Mouse (Mus musculus): ENCODE measurements around the gene Gnb5. TPM values are rescaled to one million over a fixed set of nuclear protein-coding genes. Genes with fewer than 3 reads are reported as not detected.
A peak's percentile ranks its signal among the peaks of the same experiment; 100 is the strongest.

The Gnb5 gene
- total RNA-seq, 2 experiments from 2014 or later = 12.1 to 14.9 TPM

GRCm38 (mm10) chr9:75303701-75304261 is 2.3 kb upstream of the Gnb5 start:
- DNase-seq (ENCODE audit: low spot score in 2 of 2) = no peak

DNA sequence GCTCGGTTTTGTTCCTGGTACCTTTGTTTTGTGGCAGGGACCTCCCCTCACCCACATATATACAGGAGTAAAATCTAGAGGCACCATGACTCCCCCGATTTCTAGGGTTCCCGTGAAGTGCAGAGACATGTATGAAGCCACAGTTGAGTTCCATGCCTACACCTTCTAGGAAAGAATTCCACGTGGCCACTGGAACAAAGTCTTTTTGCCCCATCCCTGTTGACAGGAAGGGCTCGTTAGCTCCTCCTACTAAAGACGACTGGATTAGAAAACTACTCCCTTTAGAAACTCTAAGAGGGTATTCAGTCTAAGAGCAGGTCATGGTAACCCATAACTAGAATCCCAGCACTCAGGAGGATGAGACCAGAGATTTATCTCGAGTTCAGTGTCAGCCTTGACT is 1.8 kb upstream of the Gnb5 start:
- no peak for DNase-seq (ENCODE audit: low spot score in 2 of 2)

GRCm38 (mm10) chr9:75307015-75307414 is 927 bp downstream of the Gnb5 start:
- DNase-seq (ENCODE audit: low spot score in 2 of 2) = no peak

DNA sequence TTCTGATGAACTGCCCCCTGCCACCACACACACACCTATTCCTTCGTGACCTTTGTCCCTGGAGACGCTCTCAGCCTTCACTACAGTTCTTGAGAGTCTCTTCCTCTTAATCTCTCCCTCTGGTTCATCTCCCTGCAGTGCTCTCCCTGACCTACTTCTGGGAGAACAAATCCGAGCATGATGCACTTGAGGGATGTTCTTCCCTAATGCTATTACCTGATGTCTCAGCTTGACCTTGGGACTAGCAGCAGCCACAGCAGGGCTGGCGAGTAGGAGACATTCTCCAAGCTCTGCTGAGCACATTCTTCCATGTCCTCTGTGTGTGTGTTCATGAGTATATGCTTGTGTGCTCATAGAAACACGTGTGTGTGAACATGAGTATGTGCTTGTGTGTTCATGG is 2.5 kb downstream of the Gnb5 start:
- no peak for DNase-seq (ENCODE audit: low spot score in 2 of 2)

DNA sequence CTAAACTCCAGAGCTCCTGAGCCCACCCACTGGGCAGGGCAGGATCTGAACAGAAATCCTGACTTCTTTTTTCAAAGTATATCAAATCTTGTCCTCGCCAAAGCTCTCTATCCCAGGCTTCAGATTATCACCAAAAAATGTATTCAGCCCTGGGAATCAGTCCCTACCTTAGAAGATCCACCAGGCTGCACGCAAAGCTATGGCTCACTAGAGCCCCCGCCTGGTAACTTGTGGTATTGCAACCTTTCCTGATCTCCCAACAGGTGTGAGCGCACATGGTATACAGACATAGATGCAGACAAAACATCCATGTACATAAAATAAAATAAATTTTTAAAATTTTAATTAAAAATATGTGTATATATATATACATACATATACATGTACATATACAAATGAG is 5.9 kb downstream of the Gnb5 start:
- DNase-seq (ENCODE audit: low spot score in 2 of 2) = peak; percentile 64 to 67

- DNase-seq (ENCODE audit: low spot score in 2 of 2) = no peak
Observed at GRCm38 (mm10) chr9:75313138-75313831, 7.2 kb downstream of the Gnb5 start.

- DNase-seq (ENCODE audit: low spot score in 2 of 2) = peak; percentile 72 to 83
Observed at GRCm38 (mm10) chr9:75313832-75314516, 7.9 kb downstream of the Gnb5 start.

- DNase-seq (ENCODE audit: low spot score in 2 of 2) = no peak
Observed at GRCm38 (mm10) chr9:75314517-75315105, 8.5 kb downstream of the Gnb5 start.

GRCm38 (mm10) chr9:75315238-75315637 is 9.2 kb downstream of the Gnb5 start:
- no peak for DNase-seq (ENCODE audit: low spot score in 2 of 2)

DNA sequence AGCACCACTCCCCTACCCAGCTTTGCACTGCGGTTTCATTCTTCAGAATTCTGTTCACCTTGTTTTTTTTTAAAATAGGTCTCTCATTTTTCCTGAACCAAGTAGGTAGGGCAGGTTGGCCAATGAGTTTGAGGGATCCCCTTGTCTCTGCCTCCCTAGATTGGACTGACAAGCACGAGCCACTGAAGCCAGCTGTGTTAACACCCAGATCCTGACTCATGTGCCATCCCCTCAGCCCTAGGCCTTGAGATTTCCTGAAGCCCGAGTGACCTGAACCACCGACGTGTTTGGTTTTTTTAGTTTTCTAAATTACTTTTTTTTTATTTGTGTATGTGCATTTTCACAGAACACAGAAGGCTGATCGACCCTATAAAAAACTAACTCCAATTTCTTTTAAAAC is 10.7 kb downstream of the Gnb5 start:
- DNase-seq (ENCODE audit: low spot score in 2 of 2) = no peak

GRCm38 (mm10) chr9:75318196-75318595 is 12.1 kb downstream of the Gnb5 start:
- no peak for DNase-seq (ENCODE audit: low spot score in 2 of 2)

DNA sequence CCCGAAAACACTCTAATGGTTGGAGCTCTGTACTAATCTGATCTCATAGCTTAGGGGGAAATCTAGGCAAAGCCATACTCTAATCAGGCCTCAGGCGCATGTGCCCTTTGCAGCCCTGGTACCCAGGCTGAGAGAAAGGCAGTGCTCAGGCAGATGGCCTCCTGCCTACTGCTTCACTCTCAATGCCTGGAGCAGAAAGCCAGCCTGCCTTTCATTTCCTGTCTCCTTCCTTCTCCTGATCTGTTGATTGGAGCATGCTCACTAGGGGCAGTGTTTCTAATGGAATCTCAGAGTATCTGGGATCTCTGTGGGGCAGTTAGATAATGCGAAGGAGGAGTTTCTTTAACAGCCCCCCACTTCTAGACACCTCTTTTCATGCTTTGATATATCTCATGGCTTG is 13.3 kb downstream of the Gnb5 start:
- no peak for DNase-seq (ENCODE audit: low spot score in 2 of 2)

DNA sequence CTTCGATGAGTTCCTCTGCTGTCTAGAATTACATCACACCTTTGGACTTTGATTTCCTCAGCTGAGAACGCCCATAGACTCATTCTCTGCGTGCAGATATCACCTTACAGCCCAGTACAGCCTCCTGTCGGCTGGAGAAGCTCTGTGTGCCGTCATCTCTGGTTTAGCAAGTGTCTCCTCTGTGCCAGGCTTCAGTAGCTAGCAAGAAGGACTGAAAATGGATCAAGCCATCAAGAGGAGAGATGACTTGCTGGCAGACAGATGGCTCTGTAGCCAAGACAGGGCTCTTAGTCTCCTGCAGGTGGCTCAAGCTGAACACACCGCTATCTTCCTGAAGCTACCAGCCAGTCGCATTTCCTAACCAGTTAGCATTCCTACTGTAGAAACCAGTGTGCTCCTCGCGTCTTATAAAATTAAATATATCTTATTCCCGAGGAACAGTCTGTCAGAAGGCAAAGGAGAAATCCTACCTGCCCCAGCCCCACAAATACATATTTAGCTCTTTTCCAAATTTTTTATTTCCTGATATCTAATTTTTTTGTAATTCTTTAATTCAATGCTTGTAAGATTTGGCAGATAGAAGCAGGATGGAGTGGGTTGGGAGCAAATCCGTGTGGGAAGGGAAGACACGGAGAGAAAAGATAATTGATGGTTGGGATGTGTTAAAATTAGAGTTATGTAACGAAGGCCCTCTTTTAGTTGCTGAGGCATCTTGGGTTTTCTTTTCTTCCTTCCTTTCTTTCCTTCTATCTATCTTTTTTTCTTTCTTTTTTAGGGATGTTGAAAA is 16.2 kb downstream of the Gnb5 start:
- no peak for DNase-seq (ENCODE audit: low spot score in 2 of 2)

DNA sequence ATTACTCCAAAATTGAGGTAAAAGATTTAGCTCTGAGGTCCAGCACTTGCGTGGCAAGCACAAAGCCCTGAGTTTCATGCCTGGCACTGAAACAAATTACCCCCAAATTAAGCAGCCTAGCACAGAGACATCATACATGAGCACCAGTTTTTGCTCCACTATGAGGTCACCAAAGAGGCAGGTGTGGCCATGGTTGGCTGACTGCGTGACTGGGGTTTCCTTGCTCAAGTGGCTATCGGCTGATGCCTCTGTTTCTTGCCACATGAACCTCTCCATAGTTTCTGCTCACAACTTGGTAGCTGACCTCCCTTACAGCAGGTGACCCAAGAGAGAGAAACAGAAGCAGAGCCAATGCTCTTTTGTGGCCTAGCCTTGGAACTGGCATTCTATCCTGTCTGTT is 22.0 kb downstream of the Gnb5 start:
- DNase-seq (ENCODE audit: low spot score in 2 of 2) = no peak

GRCm38 (mm10) chr9:75330821-75331220 is 24.7 kb downstream of the Gnb5 start:
- DNase-seq (ENCODE audit: low spot score in 2 of 2) = no peak

DNA sequence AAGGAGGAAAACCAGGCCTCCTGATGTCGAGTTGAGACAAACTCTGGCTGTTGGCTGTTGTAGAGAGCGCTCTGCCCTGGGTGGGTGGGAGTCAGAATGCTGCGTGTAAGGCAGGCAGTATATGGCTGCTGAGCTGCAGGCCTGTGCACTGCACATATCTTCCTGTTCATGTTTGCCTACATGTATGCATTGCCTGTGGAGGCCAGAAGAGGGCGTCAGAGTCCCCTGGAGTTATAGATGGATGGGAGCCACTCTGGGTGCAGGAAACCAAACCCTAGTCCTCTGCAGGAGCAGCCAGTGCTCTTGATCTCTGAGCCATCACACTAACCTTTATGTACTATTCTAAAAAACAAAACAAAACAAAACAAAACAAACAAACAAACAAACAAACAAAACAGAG is 28.4 kb downstream of the Gnb5 start:
- DNase-seq (ENCODE audit: low spot score in 2 of 2) = no peak

GRCm38 (mm10) chr9:75338016-75338415 is 31.9 kb downstream of the Gnb5 start:
- no peak for DNase-seq (ENCODE audit: low spot score in 2 of 2)

GRCm38 (mm10) chr9:75342433-75342832 is 36.3 kb downstream of the Gnb5 start:
- no peak for DNase-seq (ENCODE audit: low spot score in 2 of 2)

DNA sequence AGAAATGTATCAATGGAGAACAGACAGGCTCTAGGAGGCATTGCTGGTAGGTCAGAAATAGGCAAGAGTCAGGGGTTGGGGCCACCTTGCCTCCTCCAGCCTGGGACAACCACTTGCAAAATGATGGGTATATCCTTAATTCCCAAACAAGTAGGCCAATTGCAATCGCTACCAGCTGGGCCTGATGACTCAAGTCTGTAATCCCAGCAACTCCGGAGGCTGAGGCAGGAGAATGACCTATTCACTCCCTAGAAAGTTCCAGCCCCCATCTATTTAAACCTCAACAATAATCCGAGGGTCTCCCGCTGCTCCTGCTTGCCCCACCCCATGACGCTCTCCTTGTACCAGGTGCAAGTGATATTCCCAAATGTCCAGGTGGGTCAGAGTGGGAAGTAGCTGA is 41.4 kb downstream of the Gnb5 start, which contains the start of gene Bcl2l10:
Gene Bcl2l10 (plus strand): TSS at position 301 of the 400 bp plus-strand sequence.
- DNase-seq (ENCODE audit: low spot score in 2 of 2) = no peak

DNA sequence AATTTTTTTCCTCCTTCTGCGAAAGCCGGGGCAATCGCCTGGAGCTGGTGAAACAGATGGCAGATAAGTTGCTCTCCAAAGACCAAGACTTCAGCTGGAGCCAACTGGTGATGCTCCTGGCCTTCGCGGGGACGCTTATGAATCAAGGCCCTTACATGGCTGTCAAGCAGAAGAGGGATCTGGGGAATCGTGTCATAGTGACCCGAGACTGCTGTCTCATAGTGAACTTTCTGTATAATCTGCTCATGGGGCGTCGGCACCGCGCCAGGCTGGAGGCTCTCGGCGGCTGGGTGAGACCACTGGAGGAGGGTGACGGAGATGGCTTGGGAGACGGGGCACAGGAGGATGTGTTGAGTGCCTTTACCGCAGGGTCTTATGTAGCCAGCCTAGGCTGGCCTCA is 42.0 kb downstream of the Gnb5 start:
- no peak for DNase-seq (ENCODE audit: low spot score in 2 of 2)

GRCm38 (mm10) chr9:75348641-75349040 is 42.6 kb downstream of the Gnb5 start:
- DNase-seq (ENCODE audit: low spot score in 2 of 2) = no peak
